ENCODE assay signal across 13 mouse cellular contexts in the genomic region with DNA sequence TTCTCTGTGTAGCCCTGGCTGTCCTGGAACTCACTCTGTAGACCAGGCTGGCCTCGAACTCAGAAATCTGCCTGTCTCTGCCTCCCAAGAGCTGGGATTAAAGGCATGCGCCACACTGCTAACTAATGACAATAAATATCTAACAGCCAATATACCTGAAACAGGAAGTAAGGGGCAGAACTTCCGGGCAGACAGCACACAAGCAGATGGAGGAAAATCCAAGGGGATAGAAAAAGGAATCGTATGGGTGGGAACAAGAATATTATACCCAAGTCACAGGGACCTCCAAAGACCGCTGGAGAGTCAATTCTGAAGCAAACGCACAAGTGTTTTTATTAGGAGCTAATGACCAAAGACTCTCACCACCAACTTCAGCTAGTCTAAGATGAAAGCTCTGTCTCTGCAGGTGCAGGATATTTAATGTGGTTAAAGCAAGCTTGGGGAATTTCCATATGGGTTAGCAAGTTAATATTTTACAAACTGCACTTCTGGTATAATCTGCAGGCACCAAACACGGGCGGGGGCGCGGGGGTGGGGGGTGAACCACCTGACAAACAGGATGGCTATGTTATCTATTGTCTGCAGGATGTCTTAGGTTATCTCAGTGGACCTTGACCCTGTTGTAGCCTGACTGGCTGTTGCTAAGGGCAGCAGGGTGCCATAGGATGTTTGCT.
A peak's percentile ranks its signal among the peaks of the same experiment; 100 is the strongest.
DNase-seq lines count a peak whose midpoint lies in the region; ATAC-seq and TF ChIP-seq lines count a peak whose summit lies in the region.
"Had no signal": no experiment of that assay in that cellular context is flagged by ENCODE, and none has a peak within 500 bp of the region (broad histone marks: within the 10 kb centered on the region; RNA-seq: fewer than 3 reads in every experiment).

No protein-coding gene starts in this region.

- no peak for TF ChIP-seq CTCF in liver, embryonic 14.5 days (IDR thresholded peaks at IDR 0.05; ENCODE audit: low read depth)
- TF ChIP-seq CTCF in thymus, adult 2 months (IDR thresholded peaks at IDR 0.05; ENCODE audit: borderline replicate concordance, control insufficient read depth, extremely low read depth, insufficient read depth, low read length, poor library complexity): no peak

- TF ChIP-seq POLR2A in thymus, adult 2 months (IDR thresholded peaks at IDR 0.05; ENCODE audit: control insufficient read depth, extremely low read depth, insufficient read depth, low read length, poor library complexity): no peak

- no peaks in the 10 kb centered on the region for H3K9me3 ChIP-seq in liver, embryonic 14.5 days (ENCODE audit: control insufficient read depth, low read length)
- H3K9me3 ChIP-seq: limb, embryonic 15.5 days; neural tube, embryonic 13.5 days had no signal

- TF ChIP-seq EP300 in liver, embryonic 14.5 days (IDR thresholded peaks at IDR 0.05; ENCODE audit: low read depth): peak; percentile 82

- 37% methylated on average over 10 of the region's 10 CpGs for WGBS in liver, embryonic 14.5 days (ENCODE audit: insufficient replicate concordance)
- 73% methylated on average over 10 of the region's 10 CpGs for WGBS in thymus, adult 2 months

- no peak overlapping the region for H3K4me3 ChIP-seq in liver, embryonic 14.5 days (ENCODE audit: insufficient read depth in 1 of 2, low read depth in 2 of 2, low read length in 2 of 2)
- no peak overlapping the region for H3K4me3 ChIP-seq in thymus, adult 2 months (ENCODE audit: control insufficient read depth, insufficient read depth, low read length)
- H3K4me3 ChIP-seq: limb, embryonic 15.5 days; neural tube, embryonic 13.5 days had no signal

- no peaks in the 10 kb centered on the region for H3K27me3 ChIP-seq in liver, embryonic 14.5 days (ENCODE audit: control insufficient read depth, insufficient read depth, low read length)
- no peaks in the 10 kb centered on the region for H3K27me3 ChIP-seq in thymus, adult 2 months (ENCODE audit: control insufficient read depth, insufficient read depth, low read length)
- H3K27me3 ChIP-seq: limb, embryonic 15.5 days; neural tube, embryonic 13.5 days had no signal

- H3K4me1 ChIP-seq in liver, embryonic 14.5 days (replicated peaks; ENCODE audit: control insufficient read depth in 2 of 2, insufficient read depth in 2 of 2, low read length in 1 of 2): peaks cover 0 to 11% of the 10 kb centered on the region in 2 experiments; a peak in 3 of 4 replicates
- H3K4me1 ChIP-seq in thymus, adult 2 months (replicated peaks; ENCODE audit: control insufficient read depth, insufficient read depth, low read length): no peaks in the 10 kb centered on the region
- H3K4me1 ChIP-seq: limb, embryonic 15.5 days; neural tube, embryonic 13.5 days had no signal

- peak; percentile 1 to 6 for DNase-seq in kidney, postnatal 4 days
- DNase-seq in kidney, postnatal 25 days: no peak
- DNase-seq in liver, embryonic 14.5 days (ENCODE audit: low read depth in 3 of 3, low spot score in 3 of 3): peak; percentile 57 to 65 (median 58)
- no peak for DNase-seq in layer of hippocampus, postnatal 10 days (ENCODE audit: low spot score in 2 of 2)
- no peak for DNase-seq in thymus, adult 2 months
- DNase-seq in lung, postnatal 14 days: no peak
- no peak for DNase-seq in frontal cortex, postnatal 36 days (ENCODE audit: low spot score in 2 of 2)
- DNase-seq: cerebellum, adult 9-10 months; kidney, adult 11 months; right cerebral cortex, postnatal 14 days had no signal

- ATAC-seq in erythroid progenitor cell, adult 5-6 weeks (replicated peaks; ENCODE audit: low FRiP score, poor library complexity, severe bottlenecking): peak; percentile 88
- peak; percentile 96 for ATAC-seq in liver, embryonic 14.5 days (ENCODE audit: insufficient read depth)

- H3K9ac ChIP-seq in liver, embryonic 14.5 days (replicated peaks): no peak overlapping the region
- H3K9ac ChIP-seq: limb, embryonic 15.5 days; neural tube, embryonic 13.5 days had no signal

- H3K27ac ChIP-seq in liver, embryonic 14.5 days: peak overlapping the region; percentile 34; the same call in 1 of the 2 replicates
- no peak overlapping the region for H3K27ac ChIP-seq in thymus, adult 2 months (ENCODE audit: control insufficient read depth, insufficient read depth, low read length)
- H3K27ac ChIP-seq: limb, embryonic 15.5 days; neural tube, embryonic 13.5 days had no signal

- H3K36me3 ChIP-seq in liver, embryonic 14.5 days (replicated peaks; ENCODE audit: control insufficient read depth, insufficient read depth, low read depth): no peaks in the 10 kb centered on the region
- H3K36me3 ChIP-seq in thymus, adult 2 months (ENCODE audit: control insufficient read depth, insufficient read depth, low read length): no peaks in the 10 kb centered on the region
- H3K36me3 ChIP-seq: limb, embryonic 15.5 days; neural tube, embryonic 13.5 days had no signal

- H3K4me2 ChIP-seq in liver, embryonic 14.5 days (ENCODE audit: low read depth): no peak overlapping the region
- H3K4me2 ChIP-seq: limb, embryonic 15.5 days; neural tube, embryonic 13.5 days had no signal

Comparison
In these comparisons a context has a peak if more than half of its experiments do, and no peak if none do; other contexts are left out.
1. DNase-seq: peak in kidney, postnatal 4 days (2 of 2) and liver, embryonic 14.5 days (3 of 3); none in kidney, postnatal 25 days (0 of 2), layer of hippocampus, postnatal 10 days (0 of 2), thymus, adult 2 months (single experiment), lung, postnatal 14 days (single experiment) and frontal cortex, postnatal 36 days (0 of 2).